Mouse (Mus musculus): ENCODE results near the gene Zfp518a. TPM values are rescaled to one million over a fixed set of nuclear protein-coding genes. Genes with fewer than 3 reads are reported as not detected.

Gene Zfp518a
- polyA plus RNA-seq (2015; fragmentation: Nextera tagmentation; extraction: Ambion mirVana) = 7.2 and 8.7 TPM in 2 replicates

DNA sequence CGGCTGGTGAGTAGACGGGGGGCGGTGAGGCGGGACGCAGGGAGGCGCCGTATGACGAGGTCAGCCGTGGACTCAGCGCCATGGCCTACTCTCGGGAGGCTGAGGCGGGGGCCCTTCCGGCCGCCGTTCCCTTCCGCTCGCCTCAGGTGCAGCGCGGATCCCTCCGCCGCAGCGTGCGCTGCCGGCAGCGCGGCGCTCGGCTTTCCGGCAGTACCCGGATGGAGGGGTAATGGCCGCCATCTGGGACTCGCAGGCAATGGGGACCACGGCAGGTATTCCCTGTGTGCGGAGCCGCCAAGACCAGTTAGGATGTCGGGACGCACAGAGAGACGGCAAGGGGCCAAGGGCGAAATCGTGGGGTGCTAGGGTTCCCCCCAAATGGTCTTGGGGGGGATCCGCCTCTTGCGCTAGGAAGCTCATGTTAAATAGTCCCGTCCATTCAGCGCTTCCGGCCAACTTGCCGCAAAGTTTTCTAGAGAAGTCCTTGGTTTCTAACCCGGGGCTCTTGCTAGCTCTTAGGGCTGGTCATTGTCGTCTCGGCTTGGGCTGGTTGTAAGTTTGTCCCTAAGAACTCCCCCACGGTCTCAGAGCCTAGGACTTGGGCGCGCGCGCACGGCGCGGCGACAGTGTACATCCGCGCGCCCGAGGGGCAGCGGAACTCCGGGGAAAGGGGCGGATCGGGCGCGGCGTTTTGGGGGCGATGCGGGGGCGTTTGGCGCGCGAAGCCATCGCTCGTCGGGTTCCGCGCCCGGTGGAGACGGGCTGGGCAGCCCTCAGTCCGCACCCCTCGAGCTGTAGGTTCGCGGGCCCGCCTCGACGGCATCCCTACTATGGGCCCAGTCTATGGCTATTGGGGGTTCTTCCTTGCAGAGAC lies at the start of gene Zfp518a:
Zfp518a (plus strand) TSS at position 187 of the 874 bp plus-strand sequence.
- Histone ChIP-seq H3K4me1 (peaks cover 4% of the 10 kb centered on the region; the same call in 1 of the 2 replicates), H3K9me3 (replicated peaks) (no peaks in the 10 kb centered on the region), H3K36me3 (ENCODE audit: poor library complexity, severe bottlenecking) (no peaks in the 10 kb centered on the region), H3K4me3 (peak within 1 kb of the TSS; percentile 72), H3K27ac (peak within 1 kb of the TSS; percentile 85), H3K27me3 (peaks cover 26% of the 10 kb centered on the region), H3K9ac (peak within 1 kb of the TSS; percentile 78), H3K4me2 (peak within 1 kb of the TSS; percentile 75)
- peak; percentile 95 for ATAC-seq
- WGBS = under 1% methylated on average over 88 of the region's 89 CpGs

DNA sequence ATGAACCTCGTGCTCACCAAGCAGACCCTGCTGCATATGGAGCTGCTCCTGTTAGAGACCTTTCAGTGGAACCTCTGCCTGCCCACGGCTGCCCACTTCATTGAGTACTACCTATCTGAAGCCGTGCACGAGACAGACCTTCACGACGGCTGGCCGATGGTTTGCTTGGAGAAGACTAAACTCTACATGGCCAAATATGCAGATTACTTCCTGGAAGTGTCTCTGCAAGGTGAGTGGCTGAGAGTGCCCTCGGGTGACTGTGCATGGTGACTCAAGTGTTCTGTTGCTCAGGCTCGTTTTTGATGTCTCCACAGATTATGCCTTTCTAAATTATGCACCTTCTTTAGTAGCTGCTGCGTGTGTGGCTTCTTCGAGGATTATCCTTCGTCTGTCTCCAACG lies 49.8 kb upstream of the Zfp518a start:
- H3K4me2 ChIP-seq = no peak overlapping the region
- 95% methylated on average over 13 of the region's 13 CpGs for WGBS

GRCm38 (mm10) chr19:40849391-40849790 lies 45.1 kb upstream of the Zfp518a start:
- no peak for ATAC-seq

More for the DNA sequence above, 49.8 kb upstream of the Zfp518a start:
- Histone ChIP-seq H3K9me3 (replicated peaks) (no peaks in the 10 kb centered on the region), H3K4me3 (no peak overlapping the region), H3K9ac (no peak overlapping the region), H3K4me1 (no peaks in the 10 kb centered on the region), H3K36me3 (ENCODE audit: poor library complexity, severe bottlenecking) (peaks cover 91% of the 10 kb centered on the region), H3K27ac (no peak overlapping the region), H3K27me3 (no peaks in the 10 kb centered on the region)
- ATAC-seq = no peak

DNA sequence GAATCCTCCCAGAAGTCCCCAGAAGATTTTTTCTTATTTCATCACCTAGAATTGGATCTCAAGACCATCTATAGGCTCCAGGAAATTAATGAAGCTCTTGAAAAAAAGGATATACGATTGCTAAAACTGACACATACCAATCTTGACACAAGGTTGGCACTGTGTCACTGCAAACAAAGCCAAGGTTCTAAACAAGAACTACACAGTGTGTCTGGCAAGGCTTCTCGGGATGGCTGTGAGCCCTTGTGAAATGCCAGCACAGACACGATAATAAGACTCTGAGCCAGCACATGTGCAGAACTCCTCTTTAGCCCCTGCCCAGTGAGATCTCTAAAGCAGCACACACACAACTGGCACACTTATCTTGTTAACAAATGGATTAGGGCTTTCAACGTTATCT lies 35.0 kb upstream of the Zfp518a start:
- Histone ChIP-seq H3K27me3 (peaks cover 15% of the 10 kb centered on the region), H3K27ac (no peak overlapping the region), H3K4me3 (no peak overlapping the region), H3K9me3 (replicated peaks) (no peaks in the 10 kb centered on the region), H3K36me3 (ENCODE audit: poor library complexity, severe bottlenecking) (no peaks in the 10 kb centered on the region), H3K9ac (no peak overlapping the region), H3K4me1 (no peaks in the 10 kb centered on the region), H3K4me2 (no peak overlapping the region)
- ATAC-seq = no peak
- WGBS = 66% methylated on average over 4 of the region's 4 CpGs

More at GRCm38 (mm10) chr19:40849391-40849790, 45.1 kb upstream of the Zfp518a start:
- WGBS = 81% methylated on average over 12 of the region's 12 CpGs
- no peak overlapping the region for H3K9ac ChIP-seq
- no peak overlapping the region for H3K4me3 ChIP-seq
- no peaks in the 10 kb centered on the region for H3K4me1 ChIP-seq
- H3K9me3 ChIP-seq (replicated peaks) = no peaks in the 10 kb centered on the region
- peaks cover 68% of the 10 kb centered on the region for H3K36me3 ChIP-seq (ENCODE audit: poor library complexity, severe bottlenecking)
- H3K4me2 ChIP-seq = no peak overlapping the region
- no peak overlapping the region for H3K27ac ChIP-seq
- H3K27me3 ChIP-seq = no peaks in the 10 kb centered on the region

DNA sequence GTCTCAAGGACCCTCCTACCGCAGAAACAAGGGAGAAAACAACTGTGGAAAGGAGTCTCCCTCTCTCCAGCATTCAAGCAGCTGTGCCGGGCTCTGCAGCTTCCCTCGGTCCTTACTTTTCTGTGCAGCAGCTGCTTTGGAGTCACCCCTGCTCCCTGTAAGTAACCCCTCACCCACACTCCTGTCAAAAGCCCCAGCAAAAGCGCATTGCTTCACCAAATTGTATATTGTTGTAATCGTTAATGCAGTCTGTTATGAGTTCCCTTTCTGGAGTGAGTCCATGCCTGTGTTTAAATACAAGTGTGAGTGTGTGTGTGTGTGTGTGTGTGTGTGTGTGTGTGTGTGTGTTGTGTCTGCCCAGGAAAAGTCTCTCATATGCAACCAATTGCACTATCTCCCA lies 26.2 kb upstream of the Zfp518a start:
- Histone ChIP-seq H3K4me3 (no peak overlapping the region), H3K27me3 (peaks cover 47% of the 10 kb centered on the region)

DNA sequence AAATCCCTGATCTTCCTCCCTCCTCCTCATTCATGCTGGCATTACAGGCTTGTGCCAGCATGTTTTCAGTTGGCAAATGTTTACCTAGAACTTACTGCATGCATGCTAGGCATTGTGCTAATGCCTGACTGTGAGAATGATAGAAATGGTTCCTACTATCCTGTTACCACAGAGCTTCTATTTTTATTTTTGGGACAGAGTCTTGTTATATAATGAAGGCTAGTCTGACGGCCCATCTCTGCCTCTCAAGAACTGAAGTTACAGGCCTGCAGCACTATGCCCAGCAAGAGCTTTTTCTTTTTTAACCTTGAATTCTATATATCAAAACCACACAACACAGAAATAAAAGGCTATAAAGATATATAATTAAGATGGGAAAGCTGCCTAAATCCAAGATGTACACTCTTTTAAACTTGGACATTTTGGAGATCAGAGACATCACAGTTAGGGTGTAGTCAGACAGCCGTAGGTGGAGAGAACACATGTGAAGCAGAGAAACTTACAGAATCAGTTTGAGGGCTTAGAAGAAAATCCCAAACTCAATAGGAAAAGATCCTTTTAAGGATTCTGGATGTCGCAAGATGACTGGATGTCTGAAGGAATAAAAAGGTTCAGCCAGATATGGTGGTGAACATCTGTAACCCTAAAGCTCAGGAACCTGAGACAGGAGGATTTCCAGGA lies 24.9 kb upstream of the Zfp518a start:
- H3K4me2 ChIP-seq = no peak overlapping the region
- 0 out of 2 replicates have a peak, but pooled peaks cover 3% of the 10 kb centered on the region for H3K4me1 ChIP-seq
- H3K27ac ChIP-seq = no peak overlapping the region
- no peaks in the 10 kb centered on the region for H3K36me3 ChIP-seq (ENCODE audit: poor library complexity, severe bottlenecking)
- H3K9me3 ChIP-seq (replicated peaks) = no peaks in the 10 kb centered on the region
- no peak for ATAC-seq
- H3K27me3 ChIP-seq = peaks cover 48% of the 10 kb centered on the region
- H3K4me3 ChIP-seq = no peak overlapping the region
- no peak overlapping the region for H3K9ac ChIP-seq
- WGBS = 90% methylated on average over 3 of the region's 3 CpGs

More for the DNA sequence above, 26.2 kb upstream of the Zfp518a start:
- no peaks in the 10 kb centered on the region for H3K9me3 ChIP-seq (replicated peaks)
- no peak overlapping the region for H3K9ac ChIP-seq
- 27% methylated on average over 5 of the region's 5 CpGs for WGBS
- no peak overlapping the region for H3K27ac ChIP-seq
- H3K4me2 ChIP-seq = no peak overlapping the region
- 0 out of 2 replicates have a peak, but pooled peaks cover 3% of the 10 kb centered on the region for H3K4me1 ChIP-seq
- ATAC-seq = no peak
- H3K36me3 ChIP-seq (ENCODE audit: poor library complexity, severe bottlenecking) = no peaks in the 10 kb centered on the region

DNA sequence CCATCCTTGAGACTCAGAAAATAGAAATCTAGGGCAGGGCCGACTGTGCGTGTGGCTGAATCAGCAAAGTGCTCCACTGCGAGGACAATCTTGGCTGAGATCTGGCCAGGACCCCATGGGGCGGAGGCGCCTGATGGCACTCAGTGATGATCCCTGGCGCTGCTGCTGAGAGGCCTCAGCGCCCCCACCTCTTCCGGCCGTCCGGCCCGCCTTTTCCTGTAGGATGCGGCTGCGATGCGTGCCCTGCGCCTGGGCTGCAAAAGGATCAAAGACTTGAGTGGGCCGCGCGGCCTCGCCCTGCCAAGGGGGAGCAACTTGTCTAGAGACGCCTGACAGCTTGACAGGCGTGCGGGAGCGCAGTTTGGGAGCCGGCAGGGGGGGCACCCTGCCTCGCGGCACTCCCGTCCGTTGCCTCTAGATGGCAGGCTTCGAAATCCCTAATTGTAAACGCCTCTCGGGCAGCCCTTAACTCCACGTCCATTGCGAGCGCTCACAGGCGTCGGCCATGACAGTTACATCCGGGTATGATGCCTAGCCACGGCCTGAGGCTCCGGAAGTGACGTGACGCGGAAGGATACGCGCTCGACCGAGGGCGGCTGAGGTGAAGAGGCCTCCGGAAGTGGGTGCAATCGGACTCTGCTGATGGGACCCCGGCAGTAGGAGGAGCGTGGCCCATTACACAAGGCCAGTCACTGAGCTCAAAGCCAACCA lies 21.4 kb upstream of the Zfp518a start:
- no peaks in the 10 kb centered on the region for H3K36me3 ChIP-seq (ENCODE audit: poor library complexity, severe bottlenecking)
- H3K27ac ChIP-seq = peak overlapping the region; percentile 87
- H3K4me1 ChIP-seq = 0 out of 2 replicates have a peak, but pooled peaks cover 3% of the 10 kb centered on the region
- H3K4me3 ChIP-seq = peak overlapping the region; percentile 53
- WGBS = 2% methylated on average over 51 of the region's 51 CpGs
- H3K9ac ChIP-seq = peak overlapping the region; percentile 67
- H3K27me3 ChIP-seq = peaks cover 57% of the 10 kb centered on the region
- no peaks in the 10 kb centered on the region for H3K9me3 ChIP-seq (replicated peaks)
- ATAC-seq = peak; percentile 99
- peak overlapping the region; percentile 68 for H3K4me2 ChIP-seq

- no peak for ATAC-seq
- Histone ChIP-seq H3K4me2 (no peak overlapping the region), H3K27me3 (peaks cover 79% of the 10 kb centered on the region), H3K4me3 (no peak overlapping the region), H3K9me3 (replicated peaks) (no peaks in the 10 kb centered on the region), H3K9ac (no peak overlapping the region), H3K36me3 (ENCODE audit: poor library complexity, severe bottlenecking) (no peaks in the 10 kb centered on the region), H3K4me1 (no peaks in the 10 kb centered on the region), H3K27ac (no peak overlapping the region)
- 92% methylated on average over 4 of the region's 4 CpGs for WGBS
Observed at GRCm38 (mm10) chr19:40881700-40882099, 12.8 kb upstream of the Zfp518a start.

DNA sequence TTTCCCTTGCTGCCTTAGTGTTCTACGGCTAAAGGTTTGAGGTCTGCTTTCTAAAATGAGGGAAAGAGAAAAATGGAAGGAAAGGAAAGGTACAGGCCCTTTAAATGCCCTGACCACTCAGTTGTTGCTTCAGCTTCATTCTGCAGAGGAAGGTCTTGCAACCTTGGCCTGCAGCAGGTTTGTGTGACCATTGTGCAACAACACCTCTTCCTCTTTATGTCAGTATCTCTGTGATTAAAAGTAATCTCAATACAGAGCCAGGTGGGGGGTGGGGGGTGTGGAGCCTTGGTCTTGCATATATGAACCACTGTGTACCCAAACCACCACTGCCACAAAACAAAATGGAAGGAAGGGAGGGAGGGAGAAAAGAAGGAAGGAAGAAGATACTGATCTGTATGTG lies 5.6 kb upstream of the Zfp518a start:
- no peaks in the 10 kb centered on the region for H3K4me1 ChIP-seq
- no peaks in the 10 kb centered on the region for H3K36me3 ChIP-seq (ENCODE audit: poor library complexity, severe bottlenecking)
- peaks cover 62% of the 10 kb centered on the region for H3K27me3 ChIP-seq
- no peak overlapping the region for H3K27ac ChIP-seq
- H3K4me3 ChIP-seq = no peak overlapping the region
- no peaks in the 10 kb centered on the region for H3K9me3 ChIP-seq (replicated peaks)
- no peak for ATAC-seq
- H3K4me2 ChIP-seq = no peak overlapping the region
- no peak overlapping the region for H3K9ac ChIP-seq
- 84% methylated on average over 1 of the region's 1 CpGs for WGBS

- H3K27ac ChIP-seq = peak overlapping the region; percentile 85
- no peaks in the 10 kb centered on the region for H3K9me3 ChIP-seq (replicated peaks)
- H3K27me3 ChIP-seq = peaks cover 31% of the 10 kb centered on the region
- peak overlapping the region; percentile 75 for H3K4me2 ChIP-seq
- WGBS = 48% methylated on average over 21 of the region's 21 CpGs
- H3K36me3 ChIP-seq (ENCODE audit: poor library complexity, severe bottlenecking) = no peaks in the 10 kb centered on the region
- peak overlapping the region; percentile 72 for H3K4me3 ChIP-seq
- H3K9ac ChIP-seq = peak overlapping the region; percentile 78
- peaks cover 4% of the 10 kb centered on the region; the same call in 1 of the 2 replicates for H3K4me1 ChIP-seq
- ATAC-seq = peak; percentile 54; the same call in 1 of the 2 replicates
Observed at GRCm38 (mm10) chr19:40894071-40894506, 416 bp upstream of the Zfp518a start.

DNA sequence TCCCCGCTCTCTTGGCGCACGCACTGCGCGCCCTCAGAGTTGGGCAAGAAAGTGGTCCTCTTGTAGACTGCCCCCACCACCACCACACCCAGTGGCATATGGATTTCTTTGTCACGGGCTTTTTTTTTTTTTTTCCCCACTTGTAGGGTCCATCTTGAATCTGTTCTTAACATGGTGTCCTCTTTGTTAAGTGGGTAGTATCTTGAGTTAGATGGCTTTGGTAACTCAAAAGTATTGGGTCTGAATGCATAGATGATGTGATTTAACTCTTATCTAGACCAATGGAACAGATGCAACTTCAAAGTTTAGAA lies 843 bp downstream of the Zfp518a start:
- Histone ChIP-seq H3K36me3 (ENCODE audit: poor library complexity, severe bottlenecking) (no peaks in the 10 kb centered on the region), H3K27ac (peak overlapping the region; percentile 85), H3K4me3 (peak overlapping the region; percentile 72), H3K4me1 (peaks cover 4% of the 10 kb centered on the region; the same call in 1 of the 2 replicates), H3K9me3 (replicated peaks) (no peaks in the 10 kb centered on the region), H3K4me2 (peak overlapping the region; percentile 75), H3K9ac (peak overlapping the region; percentile 78), H3K27me3 (peaks cover 22% of the 10 kb centered on the region)
- no peak for ATAC-seq
- under 1% methylated on average over 6 of the region's 6 CpGs for WGBS
